Mouse (Mus musculus): ENCODE data around the gene Ceacam16.

- TF ChIP-seq CTCF (IDR thresholded peaks at IDR 0.05; ENCODE audit: borderline replicate concordance, control insufficient read depth, extremely low read depth, insufficient read depth, low read length, poor library complexity) = no peak
- no peak for TF ChIP-seq POLR2A (IDR thresholded peaks at IDR 0.05; ENCODE audit: control insufficient read depth, extremely low read depth, insufficient read depth, low read length, poor library complexity)
These were observed 58.1 kb downstream of the Ceacam16 start for GRCm38 (mm10) chr7:19802995-19803394.

Measured in thymus, adult 2 months (tissue).